Mouse (Mus musculus): ENCODE data around the gene Hsf5. TPM values are rescaled to one million over a fixed set of nuclear protein-coding genes. Genes with fewer than 3 reads are reported as not detected.

The Hsf5 gene
- polyA plus RNA-seq, 1 experiment = 0.12 TPM

DNA sequence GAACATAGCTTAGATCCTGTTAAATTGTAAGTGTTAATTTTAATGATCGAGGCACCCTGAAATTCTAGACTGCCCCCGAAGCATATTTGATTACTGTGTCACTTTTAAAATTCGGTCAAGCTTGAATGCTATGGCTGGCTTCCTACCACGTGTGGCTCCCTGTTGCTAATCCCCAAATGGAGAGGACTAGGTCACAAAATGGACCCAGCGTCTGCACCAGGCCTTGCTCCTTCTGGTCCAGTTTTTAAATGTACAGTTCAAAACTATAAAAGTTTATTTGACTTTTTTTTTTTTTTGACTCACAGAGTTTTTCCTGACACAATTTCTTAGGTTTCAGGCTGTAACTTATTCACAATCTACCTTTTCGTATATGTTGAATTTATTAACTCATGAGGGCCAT lies 48.3 kb downstream of the Hsf5 start:
- TF ChIP-seq CTCF (IDR thresholded peaks at IDR 0.05; ENCODE audit: borderline replicate concordance, insufficient read depth, low read length) (no peak), POLR2A (IDR thresholded peaks at IDR 0.05; ENCODE audit: low read depth, low read length) (no peak)
- H3K4me3 ChIP-seq (ENCODE audit: insufficient read depth, low read length) = no peak overlapping the region

DNA sequence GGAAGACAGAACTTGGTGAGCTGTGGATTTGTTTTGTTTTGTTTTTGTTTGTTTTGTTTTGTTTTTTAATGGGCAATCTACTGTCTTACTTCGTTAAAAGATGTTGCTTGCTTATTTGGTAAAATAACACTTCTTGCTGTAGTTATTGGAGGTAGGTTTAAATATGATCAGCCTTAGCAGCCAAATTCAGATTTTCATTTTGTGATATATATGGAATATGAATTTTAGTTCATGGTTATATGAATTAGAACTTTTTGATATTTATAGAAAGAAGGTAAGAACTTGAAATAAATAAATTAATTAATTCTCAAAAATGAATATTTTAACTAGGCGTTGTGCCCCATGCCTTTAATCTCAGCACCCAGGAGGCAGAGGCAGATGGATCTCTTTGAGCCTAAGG lies 48.7 kb downstream of the Hsf5 start:
- no peak for TF ChIP-seq CTCF (IDR thresholded peaks at IDR 0.05; ENCODE audit: borderline replicate concordance, insufficient read depth, low read length)
- no peak for TF ChIP-seq POLR2A (IDR thresholded peaks at IDR 0.05; ENCODE audit: low read depth, low read length)
- no peak overlapping the region for H3K4me3 ChIP-seq (ENCODE audit: insufficient read depth, low read length)
- peaks cover 2% of the 10 kb centered on the region for H3K4me1 ChIP-seq (ENCODE audit: control insufficient read depth, insufficient read depth, low read length)
- H3K27ac ChIP-seq (ENCODE audit: insufficient read depth, low read length) = no peak overlapping the region

More for the DNA sequence above, 48.3 kb downstream of the Hsf5 start:
- peaks cover 2% of the 10 kb centered on the region for H3K4me1 ChIP-seq (ENCODE audit: control insufficient read depth, insufficient read depth, low read length)
- no peak overlapping the region for H3K27ac ChIP-seq (ENCODE audit: insufficient read depth, low read length)

DNA sequence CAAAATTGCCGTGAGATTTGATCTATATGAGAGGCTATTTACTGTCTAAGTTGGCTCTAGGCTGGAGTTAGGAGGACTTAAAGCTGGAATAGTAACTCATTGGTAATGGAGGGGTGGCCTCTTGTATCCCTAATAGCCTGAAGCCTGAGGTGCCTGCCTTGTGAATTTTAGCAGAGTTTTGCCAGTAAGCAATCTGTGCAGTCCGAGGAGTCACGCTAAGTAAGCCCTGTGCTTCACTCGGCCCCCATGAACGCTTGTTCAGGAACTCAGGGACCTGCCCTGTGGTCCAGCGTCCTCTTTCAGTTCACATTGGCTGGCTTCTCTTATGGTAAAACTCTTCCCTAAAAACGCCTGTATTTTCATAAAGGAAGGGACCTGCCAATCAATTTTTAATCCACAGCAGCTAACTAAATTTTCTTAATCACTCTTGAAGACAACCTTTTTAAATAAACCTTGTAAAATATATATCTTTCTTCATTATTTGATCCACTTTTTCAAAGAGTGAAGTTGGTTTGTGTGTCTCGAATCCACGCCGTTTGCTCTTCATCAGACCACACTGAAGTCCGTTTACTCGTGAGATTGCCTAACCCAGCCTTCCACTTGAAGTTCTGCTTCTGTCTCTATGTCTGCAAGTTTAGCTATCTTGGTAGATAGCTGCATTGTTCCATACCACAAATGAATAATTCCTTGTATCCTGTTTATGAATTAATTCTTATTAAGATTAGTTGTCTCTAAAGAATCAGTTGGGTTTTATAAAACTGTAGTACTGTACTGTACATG lies 49.5 kb downstream of the Hsf5 start:
- H3K4me3 ChIP-seq (ENCODE audit: insufficient read depth, low read length) = no peak overlapping the region
- no peak for TF ChIP-seq CTCF (IDR thresholded peaks at IDR 0.05; ENCODE audit: borderline replicate concordance, insufficient read depth, low read length)
- no peak for TF ChIP-seq POLR2A (IDR thresholded peaks at IDR 0.05; ENCODE audit: low read depth, low read length)

DNA sequence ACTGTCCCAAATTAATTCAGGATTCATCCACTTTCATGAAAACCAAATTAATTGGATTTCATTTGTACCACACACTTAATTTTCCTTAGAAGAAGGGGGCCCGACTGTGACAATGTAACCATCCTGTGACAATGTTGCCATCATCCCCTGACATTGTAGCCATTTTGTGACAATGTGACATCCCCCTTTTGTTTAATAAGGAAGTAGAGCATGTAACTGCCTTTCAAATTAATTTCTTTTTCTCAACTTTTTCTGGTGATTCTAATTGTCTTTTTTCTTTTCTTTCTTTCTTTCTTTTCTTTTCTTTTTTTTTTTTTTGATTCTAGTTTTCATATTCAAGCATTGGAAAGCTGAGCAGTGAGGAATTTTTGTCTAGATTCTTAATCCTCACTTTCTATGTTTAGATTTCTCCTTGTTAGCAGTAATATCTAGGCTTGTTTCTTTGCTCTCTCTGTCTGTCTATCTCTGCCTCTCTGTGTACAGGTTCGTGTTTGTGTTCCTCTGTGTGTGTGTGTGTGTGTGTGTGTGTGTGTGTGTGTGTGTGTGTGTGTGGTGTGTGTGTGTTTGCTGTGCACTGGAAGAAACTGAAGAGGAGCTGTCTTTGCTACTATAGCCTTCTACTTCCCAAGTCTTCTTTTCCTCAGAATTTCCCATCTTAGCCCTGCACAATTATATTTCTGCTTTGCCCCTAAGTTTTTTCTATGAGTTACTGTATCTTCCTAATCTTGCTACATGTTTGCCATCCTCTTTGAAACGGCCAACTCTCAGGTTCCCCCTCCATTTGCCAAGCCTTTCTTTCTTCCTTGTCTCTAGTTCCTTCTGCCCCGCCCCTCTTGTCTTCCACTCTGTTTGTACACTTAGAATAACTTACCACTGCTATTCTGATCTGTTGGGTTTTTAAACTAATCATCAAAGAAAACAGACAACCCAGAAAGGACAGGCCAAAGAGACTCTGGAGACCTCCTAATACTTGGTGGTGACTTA lies 50.4 kb downstream of the Hsf5 start:
- Histone ChIP-seq H3K27ac (ENCODE audit: insufficient read depth, low read length) (no peak overlapping the region), H3K4me3 (ENCODE audit: insufficient read depth, low read length) (no peak overlapping the region), H3K4me1 (ENCODE audit: control insufficient read depth, insufficient read depth, low read length) (peaks cover 2% of the 10 kb centered on the region)
- TF ChIP-seq POLR2A (IDR thresholded peaks at IDR 0.05; ENCODE audit: low read depth, low read length) = no peak
- TF ChIP-seq CTCF (IDR thresholded peaks at IDR 0.05; ENCODE audit: borderline replicate concordance, insufficient read depth, low read length) = no peak

More for the DNA sequence above, 49.5 kb downstream of the Hsf5 start:
- Histone ChIP-seq H3K27ac (ENCODE audit: insufficient read depth, low read length) (no peak overlapping the region), H3K4me1 (ENCODE audit: control insufficient read depth, insufficient read depth, low read length) (peaks cover 2% of the 10 kb centered on the region)

DNA sequence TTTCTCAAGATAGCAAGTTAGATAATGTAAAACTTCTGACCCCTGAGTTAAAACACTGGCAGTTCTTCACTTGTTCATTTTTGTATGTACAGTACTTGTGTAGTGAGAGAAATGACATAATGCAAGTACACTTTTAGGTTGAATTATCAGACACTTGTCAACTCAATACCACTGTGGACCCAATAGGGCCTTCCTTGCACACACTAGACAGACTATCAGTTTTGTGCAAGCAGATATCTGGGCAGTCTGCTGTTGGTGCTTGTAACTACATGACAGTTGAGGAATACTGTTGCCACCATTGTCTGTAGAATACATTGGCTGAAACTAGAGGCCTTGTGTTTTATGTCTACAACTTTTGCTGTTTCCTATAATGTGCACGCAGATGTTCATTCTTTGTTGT lies 56.3 kb downstream of the Hsf5 start:
- Histone ChIP-seq H3K4me1 (ENCODE audit: control insufficient read depth, insufficient read depth, low read length) (peaks cover 2% of the 10 kb centered on the region), H3K4me3 (ENCODE audit: insufficient read depth, low read length) (no peak overlapping the region), H3K27ac (ENCODE audit: insufficient read depth, low read length) (no peak overlapping the region)
- TF ChIP-seq CTCF (IDR thresholded peaks at IDR 0.05; ENCODE audit: borderline replicate concordance, insufficient read depth, low read length) = no peak
- TF ChIP-seq POLR2A (IDR thresholded peaks at IDR 0.05; ENCODE audit: low read depth, low read length) = no peak

DNA sequence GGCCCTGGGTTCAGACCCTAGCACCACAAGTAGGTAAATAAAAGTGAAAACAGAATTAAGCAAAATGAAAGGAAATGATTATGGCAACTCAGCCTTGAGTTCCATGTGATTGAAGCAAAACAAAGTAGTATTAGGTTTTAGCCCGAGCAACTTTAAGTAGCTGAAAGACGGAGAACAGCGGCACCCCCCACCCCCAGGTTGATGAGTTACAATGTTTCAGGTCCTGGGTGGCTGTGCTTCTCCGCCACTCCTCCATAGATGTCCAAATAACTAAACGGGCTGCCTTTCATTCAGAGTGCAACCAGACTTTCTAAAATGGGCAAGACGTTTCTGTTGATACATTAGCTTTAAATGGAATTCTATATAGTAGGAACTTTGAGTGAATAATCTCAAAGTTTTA lies 58.6 kb downstream of the Hsf5 start:
- Histone ChIP-seq H3K4me1 (ENCODE audit: control insufficient read depth, insufficient read depth, low read length) (no peaks in the 10 kb centered on the region), H3K4me3 (ENCODE audit: insufficient read depth, low read length) (no peak overlapping the region), H3K27ac (ENCODE audit: insufficient read depth, low read length) (no peak overlapping the region)
- TF ChIP-seq POLR2A (IDR thresholded peaks at IDR 0.05; ENCODE audit: low read depth, low read length) (no peak), CTCF (IDR thresholded peaks at IDR 0.05; ENCODE audit: borderline replicate concordance, insufficient read depth, low read length) (no peak)

DNA sequence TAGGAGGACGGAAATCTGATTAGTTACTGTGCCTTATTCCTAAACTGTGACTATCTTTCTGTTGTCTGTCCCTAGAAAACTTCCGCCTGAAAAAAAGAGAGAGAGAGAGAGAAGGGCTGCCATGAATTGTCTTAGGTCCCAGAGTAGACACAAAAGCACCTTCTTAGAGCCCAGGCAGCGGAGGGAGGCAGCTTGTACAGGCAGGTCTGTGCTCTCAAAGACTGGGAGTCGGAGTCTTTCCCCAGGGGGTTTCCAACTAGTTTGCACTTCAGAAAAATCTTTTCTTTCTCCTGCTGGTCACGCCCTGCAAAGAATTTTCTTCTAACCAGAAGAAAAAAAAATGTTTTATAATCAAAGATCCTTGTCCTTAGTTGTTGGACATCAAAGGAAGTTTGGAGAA lies 60.8 kb downstream of the Hsf5 start:
- H3K27ac ChIP-seq (ENCODE audit: insufficient read depth, low read length) = no peak overlapping the region
- TF ChIP-seq POLR2A (IDR thresholded peaks at IDR 0.05; ENCODE audit: low read depth, low read length) = no peak
- no peak for TF ChIP-seq CTCF (IDR thresholded peaks at IDR 0.05; ENCODE audit: borderline replicate concordance, insufficient read depth, low read length)
- no peaks in the 10 kb centered on the region for H3K4me1 ChIP-seq (ENCODE audit: control insufficient read depth, insufficient read depth, low read length)
- no peak overlapping the region for H3K4me3 ChIP-seq (ENCODE audit: insufficient read depth, low read length)

DNA sequence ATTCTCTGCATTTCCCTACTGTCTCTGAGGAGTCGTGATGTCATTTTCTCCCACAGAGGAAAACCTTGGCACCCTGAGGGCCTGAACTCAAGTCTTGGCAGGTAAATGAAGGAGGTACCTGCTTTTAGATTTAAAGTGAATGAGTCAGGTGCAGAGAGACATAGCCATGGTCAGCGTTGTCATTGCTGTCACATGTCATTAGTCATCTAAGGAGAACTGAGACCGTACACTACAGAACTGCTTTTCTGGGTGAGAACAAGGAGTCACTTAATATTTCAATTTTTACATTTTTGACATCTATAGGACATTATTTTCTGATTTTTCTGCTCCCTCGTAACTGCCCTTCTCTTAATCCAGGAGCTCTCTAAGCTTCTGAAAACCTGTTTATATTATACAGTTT lies 61.6 kb downstream of the Hsf5 start:
- Histone ChIP-seq H3K4me1 (ENCODE audit: control insufficient read depth, insufficient read depth, low read length) (no peaks in the 10 kb centered on the region), H3K4me3 (ENCODE audit: insufficient read depth, low read length) (no peak overlapping the region), H3K27ac (ENCODE audit: insufficient read depth, low read length) (no peak overlapping the region)
- no peak for TF ChIP-seq CTCF (IDR thresholded peaks at IDR 0.05; ENCODE audit: borderline replicate concordance, insufficient read depth, low read length)
- TF ChIP-seq POLR2A (IDR thresholded peaks at IDR 0.05; ENCODE audit: low read depth, low read length) = no peak

DNA sequence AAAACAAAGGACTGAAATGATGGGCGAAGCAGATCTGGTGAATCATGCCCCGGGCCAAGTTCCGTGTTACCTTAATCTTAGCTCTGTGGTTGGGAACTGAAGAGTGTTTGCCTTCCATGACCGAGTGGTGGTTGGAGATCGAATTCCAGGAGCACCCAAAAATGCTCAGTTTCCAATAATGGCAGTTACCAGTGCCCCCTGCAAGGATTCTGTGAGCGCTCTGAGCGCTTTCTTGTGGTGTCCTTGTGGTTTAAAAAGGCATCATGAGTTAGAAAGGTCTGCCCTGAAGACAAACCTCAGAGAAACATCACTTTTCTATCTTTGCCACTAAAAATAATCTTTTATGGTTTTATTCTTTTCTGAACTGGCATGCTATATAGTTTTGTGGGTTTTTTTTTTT lies 62.0 kb downstream of the Hsf5 start:
- no peak for TF ChIP-seq POLR2A (IDR thresholded peaks at IDR 0.05; ENCODE audit: low read depth, low read length)
- no peak for TF ChIP-seq CTCF (IDR thresholded peaks at IDR 0.05; ENCODE audit: borderline replicate concordance, insufficient read depth, low read length)
- Histone ChIP-seq H3K27ac (ENCODE audit: insufficient read depth, low read length) (no peak overlapping the region), H3K4me3 (ENCODE audit: insufficient read depth, low read length) (no peak overlapping the region), H3K4me1 (ENCODE audit: control insufficient read depth, insufficient read depth, low read length) (no peaks in the 10 kb centered on the region)

DNA sequence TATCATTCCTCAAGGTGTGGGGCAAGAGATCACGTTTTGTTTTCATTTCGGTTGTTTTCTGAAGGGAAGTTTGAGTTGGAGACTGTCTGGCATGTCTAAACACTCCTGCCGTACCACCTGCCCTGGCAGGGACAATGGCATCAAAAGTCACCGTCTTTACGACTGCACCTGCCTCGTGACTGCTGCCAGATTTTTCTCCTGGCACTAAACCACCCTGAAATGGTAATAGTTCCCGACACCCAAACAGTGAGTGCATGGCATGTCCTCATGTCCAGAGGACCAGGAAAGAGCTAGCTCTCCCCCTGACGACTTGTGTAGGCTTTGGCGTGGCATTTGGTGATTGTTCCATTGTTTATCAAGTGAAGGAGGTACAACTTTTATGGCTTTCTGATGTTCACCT lies 63.8 kb downstream of the Hsf5 start:
- H3K4me1 ChIP-seq (ENCODE audit: control insufficient read depth, insufficient read depth, low read length) = no peaks in the 10 kb centered on the region
- no peak overlapping the region for H3K4me3 ChIP-seq (ENCODE audit: insufficient read depth, low read length)
- H3K27ac ChIP-seq (ENCODE audit: insufficient read depth, low read length) = no peak overlapping the region
- TF ChIP-seq CTCF (IDR thresholded peaks at IDR 0.05; ENCODE audit: borderline replicate concordance, insufficient read depth, low read length) (no peak), POLR2A (IDR thresholded peaks at IDR 0.05; ENCODE audit: low read depth, low read length) (no peak)

All from embryonic fibroblast, embryonic 13.5 days (primary cell).